Mouse (Mus musculus): Measurements from ENCODE around the gene Sh2d5. TPM values are rescaled to one million over a fixed set of nuclear protein-coding genes. Genes with fewer than 3 reads are reported as not detected.
A peak's percentile ranks its signal among the peaks of the same experiment; 100 is the strongest.

Gene Sh2d5
- polyA plus RNA-seq (2015; fragmentation: Nextera tagmentation; extraction: Ambion mirVana) = 0.40 and 0.51 TPM in 2 replicates

GRCm38 (mm10) chr4:138250088-138250960 lies at the start of gene Sh2d5, which contains the start of gene Kif17:
Sh2d5 (plus strand) TSS chr4:138250403.
Kif17 (plus strand) TSS chr4:138250435.
- TF ChIP-seq EP300 (IDR thresholded peaks at IDR 0.05; ENCODE audit: low read depth) (no peak), CTCF (IDR thresholded peaks at IDR 0.05; ENCODE audit: low read depth) (no peak)
- H3K27ac ChIP-seq (ENCODE audit: low read depth) = no peak within 1 kb of the TSS
- DNase-seq = peak; percentile 78
- peak; percentile 62 for ATAC-seq
- WGBS (ENCODE audit: insufficient replicate concordance) = 1% methylated on average over 59 of the region's 74 CpGs
- H3K9ac ChIP-seq (replicated peaks) = 0 out of 2 replicates have a peak within 1 kb of the TSS, but pooled peaks have one; percentile 36
- peaks cover 31% of the 10 kb centered on the region for H3K27me3 ChIP-seq (ENCODE audit: insufficient read depth, low read length)
- H3K4me3 ChIP-seq (ENCODE audit: low read depth, low read length) = peak within 1 kb of the TSS; percentile 52
- H3K9me3 ChIP-seq (ENCODE audit: low read length) = no peaks in the 10 kb centered on the region
- peaks cover 10% of the 10 kb centered on the region for H3K36me3 ChIP-seq (replicated peaks; ENCODE audit: insufficient read depth, low read length)
- H3K4me1 ChIP-seq (ENCODE audit: insufficient read depth) = peaks cover 26% of the 10 kb centered on the region
- H3K4me2 ChIP-seq (ENCODE audit: low read depth, low read length) = peak within 1 kb of the TSS; percentile 81

DNA sequence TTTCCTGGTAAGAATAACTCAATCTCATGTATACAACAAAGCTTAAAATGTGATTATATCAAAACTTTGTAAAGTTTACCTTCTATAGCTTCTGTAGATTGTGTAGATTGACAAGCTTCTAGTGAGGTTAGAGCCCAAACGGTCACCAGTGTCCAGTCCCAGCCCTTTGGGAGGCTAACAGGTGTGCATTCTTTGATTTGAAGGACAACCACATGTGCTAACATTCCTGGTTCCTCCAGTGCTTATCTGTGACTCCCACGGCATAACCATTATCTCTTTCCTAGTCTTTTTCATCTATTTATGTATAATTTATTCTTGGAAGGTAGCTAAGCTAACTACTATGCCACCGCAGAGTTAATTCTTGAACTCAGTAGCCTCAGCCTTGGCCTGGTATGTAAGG lies 49.4 kb upstream of the Sh2d5 start:
- Histone ChIP-seq H3K9ac (replicated peaks) (no peak overlapping the region), H3K9me3 (ENCODE audit: low read length) (no peaks in the 10 kb centered on the region), H3K27ac (ENCODE audit: low read depth) (no peak overlapping the region), H3K4me1 (ENCODE audit: insufficient read depth) (no peaks in the 10 kb centered on the region; the same call in 1 of the 2 replicates), H3K4me2 (ENCODE audit: low read depth, low read length) (no peak overlapping the region), H3K27me3 (ENCODE audit: insufficient read depth, low read length) (no peaks in the 10 kb centered on the region), H3K4me3 (ENCODE audit: low read depth, low read length) (no peak overlapping the region), H3K36me3 (replicated peaks; ENCODE audit: insufficient read depth, low read length) (peaks cover 70% of the 10 kb centered on the region)
- no peak for DNase-seq
- TF ChIP-seq CTCF (IDR thresholded peaks at IDR 0.05; ENCODE audit: low read depth) (no peak), EP300 (IDR thresholded peaks at IDR 0.05; ENCODE audit: low read depth) (no peak)
- ATAC-seq = no peak
- 73% methylated on average over 3 of the region's 3 CpGs for WGBS (ENCODE audit: insufficient replicate concordance)

DNA sequence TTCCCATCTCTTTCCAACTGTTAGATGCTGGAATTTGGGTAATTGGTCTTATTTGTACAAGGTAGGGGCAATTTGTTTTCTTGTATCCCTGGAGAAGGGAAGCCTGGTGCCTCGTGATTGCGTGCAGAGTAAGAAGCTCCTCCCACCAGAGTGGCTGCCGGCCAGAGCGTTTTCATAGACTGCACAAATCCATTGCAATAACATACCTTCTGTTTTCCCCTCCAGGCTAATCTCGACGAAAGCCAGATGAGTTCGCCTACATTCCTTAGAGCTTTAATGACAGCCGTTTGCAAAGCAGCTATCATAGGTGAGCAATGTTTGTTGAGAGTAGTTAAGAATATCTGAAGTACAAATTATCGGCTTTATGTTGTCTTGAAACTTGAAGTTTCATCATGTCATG lies 48.5 kb upstream of the Sh2d5 start:
- no peaks in the 10 kb centered on the region for H3K27me3 ChIP-seq (ENCODE audit: insufficient read depth, low read length)
- H3K4me2 ChIP-seq (ENCODE audit: low read depth, low read length) = no peak overlapping the region
- no peak overlapping the region for H3K4me3 ChIP-seq (ENCODE audit: low read depth, low read length)
- H3K4me1 ChIP-seq (ENCODE audit: insufficient read depth) = no peaks in the 10 kb centered on the region; the same call in 1 of the 2 replicates
- no peak overlapping the region for H3K27ac ChIP-seq (ENCODE audit: low read depth)
- ATAC-seq = no peak
- WGBS (ENCODE audit: insufficient replicate concordance) = 83% methylated on average over 9 of the region's 9 CpGs
- peaks cover 65% of the 10 kb centered on the region for H3K36me3 ChIP-seq (replicated peaks; ENCODE audit: insufficient read depth, low read length)
- TF ChIP-seq EP300 (IDR thresholded peaks at IDR 0.05; ENCODE audit: low read depth) (no peak), CTCF (IDR thresholded peaks at IDR 0.05; ENCODE audit: low read depth) (no peak)
- H3K9me3 ChIP-seq (ENCODE audit: low read length) = no peaks in the 10 kb centered on the region
- H3K9ac ChIP-seq (replicated peaks) = no peak overlapping the region
- no peak for DNase-seq

GRCm38 (mm10) chr4:138210116-138210515 lies 40.1 kb upstream of the Sh2d5 start:
- no peak overlapping the region for H3K27ac ChIP-seq (ENCODE audit: low read depth)
- DNase-seq (no peak), ATAC-seq (no peak)
- no peaks in the 10 kb centered on the region for H3K9me3 ChIP-seq (ENCODE audit: low read length)
- TF ChIP-seq EP300 (IDR thresholded peaks at IDR 0.05; ENCODE audit: low read depth) (no peak), CTCF (IDR thresholded peaks at IDR 0.05; ENCODE audit: low read depth) (no peak)
- no peak overlapping the region for H3K9ac ChIP-seq (replicated peaks)
- H3K27me3 ChIP-seq (ENCODE audit: insufficient read depth, low read length) = no peaks in the 10 kb centered on the region
- H3K4me1 ChIP-seq (ENCODE audit: insufficient read depth) = no peaks in the 10 kb centered on the region
- WGBS (ENCODE audit: insufficient replicate concordance) = 87% methylated on average over 5 of the region's 5 CpGs
- no peak overlapping the region for H3K4me3 ChIP-seq (ENCODE audit: low read depth, low read length)
- H3K36me3 ChIP-seq (replicated peaks; ENCODE audit: insufficient read depth, low read length) = peaks cover 27% of the 10 kb centered on the region
- H3K4me2 ChIP-seq (ENCODE audit: low read depth, low read length) = no peak overlapping the region

DNA sequence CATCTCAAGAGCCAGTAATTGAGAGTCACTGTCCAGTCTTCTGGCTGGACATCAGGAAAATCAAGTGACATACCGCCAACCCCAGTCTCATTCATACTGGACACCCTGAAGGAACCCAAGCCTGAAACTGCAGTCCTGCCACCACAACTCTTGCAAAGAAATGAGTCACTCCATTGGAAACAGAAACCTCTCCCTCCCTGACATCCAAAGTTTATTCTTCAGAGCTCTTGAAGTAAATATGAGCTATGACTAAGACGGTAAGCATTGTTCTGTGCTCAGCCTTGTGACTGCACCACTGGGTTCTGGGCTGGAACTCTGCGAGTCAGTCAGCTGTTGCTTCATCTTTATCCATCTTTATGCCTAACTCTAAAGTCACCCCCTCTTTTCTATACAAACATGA lies 36.3 kb upstream of the Sh2d5 start:
- H3K9ac ChIP-seq (replicated peaks) = no peak overlapping the region
- no peaks in the 10 kb centered on the region for H3K27me3 ChIP-seq (ENCODE audit: insufficient read depth, low read length)
- H3K36me3 ChIP-seq (replicated peaks; ENCODE audit: insufficient read depth, low read length) = peaks cover 5% of the 10 kb centered on the region
- peaks cover 17% of the 10 kb centered on the region for H3K4me1 ChIP-seq (ENCODE audit: insufficient read depth)
- ATAC-seq = no peak
- no peak overlapping the region for H3K4me2 ChIP-seq (ENCODE audit: low read depth, low read length)
- H3K4me3 ChIP-seq (ENCODE audit: low read depth, low read length) = no peak overlapping the region
- TF ChIP-seq EP300 (IDR thresholded peaks at IDR 0.05; ENCODE audit: low read depth) = no peak
- no peak for TF ChIP-seq CTCF (IDR thresholded peaks at IDR 0.05; ENCODE audit: low read depth)
- DNase-seq = no peak
- no peaks in the 10 kb centered on the region for H3K9me3 ChIP-seq (ENCODE audit: low read length)
- 78% methylated on average over 3 of the region's 3 CpGs for WGBS (ENCODE audit: insufficient replicate concordance)
- H3K27ac ChIP-seq (ENCODE audit: low read depth) = no peak overlapping the region

DNA sequence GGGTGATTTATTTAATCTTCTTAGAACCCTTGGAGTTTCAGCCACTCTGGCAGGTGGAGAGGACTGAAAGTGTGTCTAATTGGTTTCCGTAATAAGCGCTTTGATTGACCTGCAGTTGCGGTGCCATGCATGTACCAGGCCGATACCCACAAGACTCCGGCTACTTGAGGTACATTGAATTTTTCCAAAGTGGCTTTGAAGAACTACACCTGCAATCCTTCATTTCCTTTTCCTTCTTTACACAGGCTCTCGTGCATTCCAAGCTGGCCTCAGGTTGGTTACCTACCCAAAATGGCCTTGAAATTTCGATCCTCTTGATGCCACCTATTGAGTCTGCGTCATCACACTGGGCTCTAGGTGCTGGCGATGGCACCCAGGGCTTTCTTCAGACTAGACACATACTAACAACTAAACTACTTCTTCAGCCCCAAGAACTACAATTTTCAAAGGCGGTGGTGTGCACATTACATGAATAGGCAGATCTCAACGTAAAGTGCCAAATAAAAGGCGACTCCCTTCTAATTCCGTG lies 34.5 kb upstream of the Sh2d5 start:
- WGBS (ENCODE audit: insufficient replicate concordance) = 46% methylated on average over 13 of the region's 13 CpGs
- DNase-seq = no peak
- peak overlapping the region; percentile 97 for H3K4me3 ChIP-seq (ENCODE audit: low read depth, low read length)
- no peaks in the 10 kb centered on the region for H3K27me3 ChIP-seq (ENCODE audit: insufficient read depth, low read length)
- H3K36me3 ChIP-seq (replicated peaks; ENCODE audit: insufficient read depth, low read length) = no peaks in the 10 kb centered on the region
- peak overlapping the region; percentile 76 for H3K4me2 ChIP-seq (ENCODE audit: low read depth, low read length)
- H3K9me3 ChIP-seq (ENCODE audit: low read length) = no peaks in the 10 kb centered on the region
- H3K27ac ChIP-seq (ENCODE audit: low read depth) = peak overlapping the region; percentile 99
- peaks cover 31% of the 10 kb centered on the region for H3K4me1 ChIP-seq (ENCODE audit: insufficient read depth)
- H3K9ac ChIP-seq (replicated peaks) = peak overlapping the region; percentile 99
- ATAC-seq = no peak
- no peak for TF ChIP-seq EP300 (IDR thresholded peaks at IDR 0.05; ENCODE audit: low read depth)
- no peak for TF ChIP-seq CTCF (IDR thresholded peaks at IDR 0.05; ENCODE audit: low read depth)

All from liver, postnatal 0 days (tissue).